Mouse (Mus musculus) hindbrain, embryonic 13.5 days (tissue): ENCODE measurements around the gene Scel. TPM values are rescaled to one million over a fixed set of nuclear protein-coding genes. Genes with fewer than 3 reads are reported as not detected.

ENCODE experiments used
- ATAC-seq: fragments of 200-750 bp; cut with Nextera tagmentation; 2 replicates; pipeline ENCODE4 v1.8.0; 2017; ENCODE audit warnings: moderate TSS enrichment; ENCODE audit not compliant: low FRiP score
- H3K27ac ChIP-seq: fragments of 300-500 bp; sonication (generic); 2 replicates; pipeline ENCODE4 v1.5.1; 2015; ENCODE audit warnings: inconsistent platforms, mild to moderate bottlenecking, moderate library complexity
- H3K27me3 ChIP-seq: fragments of 300-500 bp; sonication (generic); 2 replicates; pipeline ENCODE4 v1.6.1; 2015; ENCODE audit warnings: mild to moderate bottlenecking, inconsistent platforms
- H3K36me3 ChIP-seq: fragments of 300-500 bp; sonication (generic); 2 replicates; pipeline ENCODE4 v1.6.1; 2015; ENCODE audit warnings: mild to moderate bottlenecking, inconsistent platforms
- H3K4me1 ChIP-seq: fragments of 300-500 bp; sonication (generic); replicated peaks from 2 replicates; pipeline ENCODE4 v1.6.1; 2015; ENCODE audit warnings: inconsistent platforms
- H3K4me2 ChIP-seq: fragments of 300-500 bp; sonication (generic); 2 replicates; pipeline ENCODE4 v1.6.1; 2015; ENCODE audit warnings: inconsistent platforms, mild to moderate bottlenecking, moderate library complexity
- H3K4me3 ChIP-seq: fragments of 300-500 bp; sonication (generic); 2 replicates; pipeline ENCODE4 v1.5.1; 2015; ENCODE audit warnings: mild to moderate bottlenecking, inconsistent platforms
- H3K9ac ChIP-seq: fragments of 300-500 bp; sonication (generic); 2 replicates; pipeline ENCODE4 v1.6.1; 2015; ENCODE audit warnings: mild to moderate bottlenecking, inconsistent platforms
- H3K9me3 ChIP-seq: fragments of 300-500 bp; sonication (generic); 2 replicates; pipeline ENCODE4 v1.6.1; 2016; ENCODE audit warnings: inconsistent platforms
- WGBS: fragments of 180-500 bp; shearing (Covaris S2); methylation state at CpG from one replicate; pipeline ENCODE4 v1.1.7; 2015; 5-methylcytosine and 5-hydroxymethylcytosine counted together
- polyA plus RNA-seq: library from polyadenylated mRNA; unstranded; fragments of >200 nt; fragmentation: Nextera tagmentation; extraction: Ambion mirVana; gene quantifications from 2 replicates; pipeline ENCODE4 v1.2.1, GENCODE M21; 2015

Scel gene
- polyA plus RNA-seq, 1 experiment from 2014 or later: 0.16 TPM

GRCm38 (mm10) chr14:103589819-103590218, 76.7 kb downstream of the Scel start:
- 69% methylated on average over 7 of the region's 7 CpGs for WGBS
- no peak overlapping the region for H3K27ac ChIP-seq
- no peak overlapping the region for H3K4me2 ChIP-seq
- H3K9me3 ChIP-seq: no peaks in the 10 kb centered on the region
- no peak overlapping the region for H3K4me3 ChIP-seq
- no peak overlapping the region for H3K9ac ChIP-seq
- no peaks in the 10 kb centered on the region for H3K36me3 ChIP-seq
- ATAC-seq: peak; percentile 72; the same call in 1 of the 2 replicates
- no peaks in the 10 kb centered on the region; the same call in 1 of the 2 replicates for H3K4me1 ChIP-seq
- H3K27me3 ChIP-seq: no peaks in the 10 kb centered on the region

GRCm38 (mm10) chr14:103595870-103596269, 82.7 kb downstream of the Scel start:
- no peak overlapping the region for H3K4me2 ChIP-seq
- H3K36me3 ChIP-seq: no peaks in the 10 kb centered on the region
- H3K9me3 ChIP-seq: no peaks in the 10 kb centered on the region
- WGBS: 76% methylated on average over 5 of the region's 5 CpGs
- no peak for ATAC-seq
- H3K4me1 ChIP-seq: no peaks in the 10 kb centered on the region
- no peak overlapping the region for H3K4me3 ChIP-seq
- no peaks in the 10 kb centered on the region for H3K27me3 ChIP-seq
- no peak overlapping the region for H3K27ac ChIP-seq
- H3K9ac ChIP-seq: no peak overlapping the region

GRCm38 (mm10) chr14:103608063-103608462, 94.9 kb downstream of the Scel start:
- Histone ChIP-seq H3K27ac (no peak overlapping the region), H3K4me1 (no peaks in the 10 kb centered on the region), H3K4me2 (no peak overlapping the region), H3K36me3 (no peaks in the 10 kb centered on the region), H3K9me3 (no peaks in the 10 kb centered on the region), H3K4me3 (no peak overlapping the region), H3K27me3 (no peaks in the 10 kb centered on the region), H3K9ac (no peak overlapping the region)
- 87% methylated on average over 8 of the region's 8 CpGs for WGBS
- ATAC-seq: no peak

- Histone ChIP-seq H3K4me3 (no peak overlapping the region), H3K27me3 (no peaks in the 10 kb centered on the region), H3K4me1 (no peaks in the 10 kb centered on the region), H3K9me3 (no peaks in the 10 kb centered on the region), H3K9ac (no peak overlapping the region), H3K27ac (no peak overlapping the region), H3K4me2 (no peak overlapping the region), H3K36me3 (no peaks in the 10 kb centered on the region)
- peak; percentile 65 for ATAC-seq
- WGBS: 58% methylated on average over 6 of the region's 6 CpGs
Measured at GRCm38 (mm10) chr14:103613573-103614271, 100.6 kb downstream of the Scel start.

- 83% methylated on average over 4 of the region's 4 CpGs for WGBS
- H3K27me3 ChIP-seq: no peaks in the 10 kb centered on the region
Measured at GRCm38 (mm10) chr14:103614272-103614587, 101.1 kb downstream of the Scel start.

GRCm38 (mm10) chr14:103619756-103620155, 106.6 kb downstream of the Scel start:
- ATAC-seq: no peak
- no peaks in the 10 kb centered on the region for H3K36me3 ChIP-seq
- no peaks in the 10 kb centered on the region for H3K4me1 ChIP-seq
- no peaks in the 10 kb centered on the region for H3K9me3 ChIP-seq
- H3K4me3 ChIP-seq: no peak overlapping the region
- no peak overlapping the region for H3K9ac ChIP-seq
- no peaks in the 10 kb centered on the region for H3K27me3 ChIP-seq
- no peak overlapping the region for H3K4me2 ChIP-seq
- 94% methylated on average over 4 of the region's 4 CpGs for WGBS
- H3K27ac ChIP-seq: no peak overlapping the region

More at GRCm38 (mm10) chr14:103614272-103614587, 101.1 kb downstream of the Scel start:
- Histone ChIP-seq H3K4me1 (no peaks in the 10 kb centered on the region), H3K4me3 (no peak overlapping the region), H3K9me3 (no peaks in the 10 kb centered on the region), H3K36me3 (no peaks in the 10 kb centered on the region), H3K4me2 (no peak overlapping the region), H3K27ac (no peak overlapping the region), H3K9ac (no peak overlapping the region)
- no peak for ATAC-seq

- 93% methylated on average over 2 of the region's 2 CpGs for WGBS
- Histone ChIP-seq H3K36me3 (no peaks in the 10 kb centered on the region), H3K4me2 (no peak overlapping the region), H3K4me1 (no peaks in the 10 kb centered on the region), H3K9me3 (no peaks in the 10 kb centered on the region), H3K9ac (no peak overlapping the region), H3K27me3 (no peaks in the 10 kb centered on the region), H3K4me3 (no peak overlapping the region), H3K27ac (no peak overlapping the region)
- no peak for ATAC-seq
Measured at GRCm38 (mm10) chr14:103621207-103621606, 108.1 kb downstream of the Scel start.

GRCm38 (mm10) chr14:103626100-103626499, 113.0 kb downstream of the Scel start:
- Histone ChIP-seq H3K36me3 (no peaks in the 10 kb centered on the region), H3K27me3 (no peaks in the 10 kb centered on the region), H3K27ac (no peak overlapping the region), H3K4me3 (no peak overlapping the region), H3K9ac (no peak overlapping the region), H3K9me3 (no peaks in the 10 kb centered on the region), H3K4me1 (no peaks in the 10 kb centered on the region), H3K4me2 (no peak overlapping the region)
- ATAC-seq: no peak
- WGBS: 90% methylated on average over 6 of the region's 6 CpGs

- no peaks in the 10 kb centered on the region for H3K9me3 ChIP-seq
- no peak overlapping the region for H3K4me2 ChIP-seq
- no peak for ATAC-seq
- no peak overlapping the region for H3K9ac ChIP-seq
- WGBS: 87% methylated on average over 7 of the region's 7 CpGs
- H3K4me1 ChIP-seq: no peaks in the 10 kb centered on the region
- H3K36me3 ChIP-seq: no peaks in the 10 kb centered on the region
- no peak overlapping the region for H3K4me3 ChIP-seq
- no peaks in the 10 kb centered on the region for H3K27me3 ChIP-seq
- H3K27ac ChIP-seq: no peak overlapping the region
Measured at GRCm38 (mm10) chr14:103629639-103630364, 116.7 kb downstream of the Scel start.

GRCm38 (mm10) chr14:103630545-103630944, 117.4 kb downstream of the Scel start:
- H3K9me3 ChIP-seq: no peaks in the 10 kb centered on the region
- H3K36me3 ChIP-seq: no peaks in the 10 kb centered on the region
- no peaks in the 10 kb centered on the region for H3K4me1 ChIP-seq
- no peak overlapping the region for H3K4me2 ChIP-seq
- H3K27me3 ChIP-seq: no peaks in the 10 kb centered on the region
- H3K27ac ChIP-seq: no peak overlapping the region
- H3K4me3 ChIP-seq: no peak overlapping the region
- ATAC-seq: no peak
- 78% methylated on average over 8 of the region's 8 CpGs for WGBS
- no peak overlapping the region for H3K9ac ChIP-seq

- Histone ChIP-seq H3K4me3 (no peak overlapping the region), H3K4me2 (no peak overlapping the region), H3K27me3 (no peaks in the 10 kb centered on the region), H3K9me3 (no peaks in the 10 kb centered on the region), H3K9ac (no peak overlapping the region), H3K27ac (no peak overlapping the region), H3K36me3 (no peaks in the 10 kb centered on the region), H3K4me1 (peaks cover 10% of the 10 kb centered on the region)
- WGBS: 24% methylated on average over 3 of the region's 3 CpGs
- no peak for ATAC-seq
Measured at GRCm38 (mm10) chr14:103643933-103644332, 130.8 kb downstream of the Scel start.

GRCm38 (mm10) chr14:103647981-103648380, 134.8 kb downstream of the Scel start:
- WGBS: 45% methylated on average over 2 of the region's 2 CpGs
- Histone ChIP-seq H3K9ac (no peak overlapping the region), H3K27ac (no peak overlapping the region)

More at GRCm38 (mm10) chr14:103647981-103648380, 134.8 kb downstream of the Scel start:
- no peaks in the 10 kb centered on the region for H3K27me3 ChIP-seq
- H3K9me3 ChIP-seq: no peaks in the 10 kb centered on the region
- peaks cover 36% of the 10 kb centered on the region for H3K4me1 ChIP-seq
- no peak overlapping the region for H3K4me2 ChIP-seq
- no peak for ATAC-seq
- no peak overlapping the region for H3K4me3 ChIP-seq
- H3K36me3 ChIP-seq: no peaks in the 10 kb centered on the region
